Mouse (Mus musculus) right cerebral cortex, postnatal 36 days (tissue): ENCODE measurements around the gene Gm21852.
"Not testable (repeated sequence)": the region's sequence is repeated elsewhere in the genome, so short reads cannot be mapped to it uniquely, and the experiment has no call there.

Experiments used
- DNase-seq, 2 experiments: peaks; one replicate each; pipeline ENCODE4 v3.0.0; 2022; ENCODE audit warnings: low spot score in 2 of 2, mixed read lengths in 1 of 2

Gene Gm21852

DNA sequence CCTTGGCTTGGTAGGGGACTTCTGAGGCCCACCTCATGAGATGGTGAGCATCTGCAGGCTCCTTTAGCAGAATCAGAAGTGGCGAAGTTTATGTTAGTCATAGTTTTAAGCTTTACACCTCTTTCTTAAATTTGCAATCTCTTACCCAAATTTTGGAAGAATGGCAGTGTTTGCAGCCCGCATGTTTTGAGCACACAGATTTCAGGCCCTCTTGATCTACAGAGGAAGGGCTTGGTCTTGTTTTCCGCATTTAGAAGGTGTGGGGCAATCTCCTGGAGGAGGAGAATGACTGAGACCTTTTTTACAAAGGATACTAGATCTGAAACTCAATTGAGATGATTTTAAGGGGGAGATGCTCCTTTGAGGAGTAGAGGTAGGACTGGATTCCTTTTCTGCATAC is at the start of gene Gm21852:
TSS of gene Gm21852 (minus strand) at position 101 of the 400 bp plus-strand sequence.
- not testable (repeated sequence) for DNase-seq
